Mouse (Mus musculus): ENCODE measurements around the gene Smbd1.

Smbd1 gene

GRCm38 (mm10) chr16:32812888-32813361 lies 2.6 kb upstream of the Smbd1 start:
- peak; percentile 92 for DNase-seq

GRCm38 (mm10) chr16:32807408-32808185 lies 2.7 kb downstream of the Smbd1 start:
- DNase-seq, result no peak

GRCm38 (mm10) chr16:32805151-32805550 lies 5.1 kb downstream of the Smbd1 start:
- DNase-seq, result no peak

- DNase-seq, result no peak
These were observed 6.4 kb downstream of the Smbd1 start for GRCm38 (mm10) chr16:32803901-32804300.

- DNase-seq, result no peak
These were observed 6.9 kb downstream of the Smbd1 start for GRCm38 (mm10) chr16:32803252-32803853.

- DNase-seq, result no peak
These were observed 12.9 kb downstream of the Smbd1 start, which contains the start of gene Muc20 for GRCm38 (mm10) chr16:32797426-32797689. TSS of gene Muc20 (minus strand) at chr16:32797435.

GRCm38 (mm10) chr16:32796676-32797425 lies 13.4 kb downstream of the Smbd1 start:
- DNase-seq, result no peak

- no peak for DNase-seq
These were observed 15.1 kb downstream of the Smbd1 start for GRCm38 (mm10) chr16:32795177-32795576.

- no peak for DNase-seq
These were observed 20.2 kb downstream of the Smbd1 start for GRCm38 (mm10) chr16:32790056-32790455.

GRCm38 (mm10) chr16:32784840-32785239 lies 25.4 kb downstream of the Smbd1 start:
- DNase-seq, result peak; percentile 27

- no peak for DNase-seq
These were observed 26.8 kb downstream of the Smbd1 start for GRCm38 (mm10) chr16:32783324-32784062.

- DNase-seq, result no peak
These were observed 31.3 kb downstream of the Smbd1 start for GRCm38 (mm10) chr16:32778956-32779355.

GRCm38 (mm10) chr16:32776676-32777075 lies 33.6 kb downstream of the Smbd1 start:
- DNase-seq, result no peak

GRCm38 (mm10) chr16:32766904-32767303 lies 43.4 kb downstream of the Smbd1 start:
- no peak for DNase-seq

GRCm38 (mm10) chr16:32764961-32765360 lies 45.3 kb downstream of the Smbd1 start:
- no peak for DNase-seq

- DNase-seq, result no peak
These were observed 45.7 kb downstream of the Smbd1 start for GRCm38 (mm10) chr16:32764550-32764949.
